Mouse (Mus musculus): ENCODE measurements around the gene Fam172a. TPM values are rescaled to one million over a fixed set of nuclear protein-coding genes. Genes with fewer than 3 reads are reported as not detected.

Fam172a gene
- total RNA-seq (2023), result 10 to 100 TPM; 20.5 to 24.7 TPM

GRCm38 (mm10) chr13:77701733-77702132 lies at the start of gene Fam172a:
Gene Fam172a (plus strand): TSS chr13:77702033.

DNA sequence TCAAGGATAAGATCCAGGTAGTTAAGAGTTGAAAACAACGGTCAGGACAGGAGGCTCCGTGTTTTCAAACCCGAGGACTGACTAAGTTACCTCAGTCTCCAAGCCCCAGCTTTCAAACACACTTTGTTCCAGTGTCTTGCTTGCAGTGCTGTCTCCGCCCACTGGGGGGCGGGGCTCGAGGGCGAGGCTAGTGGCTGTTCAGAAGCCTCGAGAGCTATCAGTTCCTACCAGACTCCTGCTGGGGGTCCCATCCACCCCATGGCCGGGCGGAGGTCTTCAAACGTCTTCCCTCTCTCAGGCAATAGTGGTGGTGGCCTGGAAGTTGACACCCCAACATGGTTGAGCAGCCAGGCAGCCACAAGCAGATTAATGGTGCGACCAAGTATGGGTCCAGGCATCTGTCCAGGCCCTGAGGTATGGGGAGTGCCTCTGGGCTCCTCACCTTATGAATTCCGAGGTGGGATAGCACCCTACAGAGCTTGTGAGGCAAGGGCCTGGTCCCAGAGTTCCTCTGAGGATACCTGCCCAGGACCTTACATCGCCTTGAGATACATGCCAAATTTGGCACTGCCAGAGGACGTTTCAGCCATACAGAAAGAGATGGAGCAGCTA lies 323.0 kb downstream of the Fam172a start, which contains the start of gene Pou5f2:
Gene Pou5f2 (plus strand): TSS at position 220 of the 612 bp plus-strand sequence.

GRCm38 (mm10) chr13:78199642-78200160 lies 497.9 kb downstream of the Fam172a start, which contains the start of gene Nr2f1:
Gene Nr2f1 (minus strand): TSS chr13:78199757.

